Comparison of ENCODE assay signal across 14 mouse cellular contexts in the genomic region with DNA sequence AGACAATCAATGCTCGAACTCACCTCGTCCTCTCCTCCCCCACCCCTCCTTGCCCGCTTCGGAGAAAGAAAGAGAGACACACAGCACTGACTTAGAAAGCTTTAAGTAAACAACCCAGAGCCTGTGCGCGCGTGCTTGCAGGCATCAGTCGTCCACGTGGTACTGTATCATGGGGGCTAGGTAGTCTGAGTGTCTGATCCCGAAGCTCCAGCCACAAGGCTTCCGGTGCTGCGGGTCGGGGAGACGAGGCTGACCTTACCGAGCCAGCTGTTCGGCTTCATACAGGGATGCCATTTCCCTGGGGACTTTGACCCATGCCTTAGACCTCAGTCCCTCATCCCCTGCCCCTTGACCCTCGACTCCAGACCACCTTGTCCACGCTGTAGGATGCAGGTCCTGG. TPM values are rescaled to one million over a fixed set of nuclear protein-coding genes. Genes with fewer than 3 reads are reported as not detected.
DNase-seq lines count a peak whose midpoint lies in the region; ATAC-seq lines count a peak whose summit lies in the region.
"Had no signal": no experiment of that assay in that cellular context is flagged by ENCODE, and none has a peak within 500 bp of the region (broad histone marks: within the 10 kb centered on the region; RNA-seq: fewer than 3 reads in every experiment).

No protein-coding gene starts in this region.

- H3K4me1 ChIP-seq in heart, embryonic 13.5 days = peaks cover 44% of the 10 kb centered on the region
- H3K4me1 ChIP-seq in midbrain, embryonic 10.5 days = peaks cover 50% of the 10 kb centered on the region
- peaks cover 34% of the 10 kb centered on the region for H3K4me1 ChIP-seq in midbrain, embryonic 15.5 days
- peaks cover 26% of the 10 kb centered on the region for H3K4me1 ChIP-seq in intestine, embryonic 14.5 days (replicated peaks; ENCODE audit: control insufficient read depth, insufficient read depth, low read length)
- H3K4me1 ChIP-seq in neural tube, embryonic 12.5 days = peaks cover 23% of the 10 kb centered on the region

- no peak overlapping the region; the same call in 1 of the 2 replicates for H3K9ac ChIP-seq in heart, embryonic 13.5 days
- no peak overlapping the region for H3K9ac ChIP-seq in midbrain, embryonic 15.5 days
- no peak overlapping the region for H3K9ac ChIP-seq in intestine, embryonic 14.5 days (ENCODE audit: low read length)
- no peak overlapping the region; the same call in 1 of the 2 replicates for H3K9ac ChIP-seq in neural tube, embryonic 12.5 days

- H3K27ac ChIP-seq in heart, embryonic 13.5 days (replicated peaks) = no peak overlapping the region
- no peak overlapping the region for H3K27ac ChIP-seq in midbrain, embryonic 10.5 days (replicated peaks)
- H3K27ac ChIP-seq in midbrain, embryonic 15.5 days = no peak overlapping the region
- H3K27ac ChIP-seq in intestine, embryonic 14.5 days (ENCODE audit: low read depth) = no peak overlapping the region
- H3K27ac ChIP-seq in neural tube, embryonic 12.5 days = no peak overlapping the region

- 4% methylated on average over 18 of the region's 18 CpGs for WGBS in heart, embryonic 13.5 days
- 4% methylated on average over 18 of the region's 18 CpGs for WGBS in midbrain, embryonic 10.5 days
- WGBS in midbrain, embryonic 15.5 days = 5% methylated on average over 18 of the region's 18 CpGs
- 3% methylated on average over 18 of the region's 18 CpGs for WGBS in intestine, embryonic 14.5 days
- WGBS in neural tube, embryonic 12.5 days = 7% methylated on average over 18 of the region's 18 CpGs

- intact Hi-C loops in left cerebral cortex, postnatal 14 days (cut with DNase I) = no loop called here

- peak overlapping the region; percentile 24 for H3K4me2 ChIP-seq in heart, embryonic 13.5 days
- H3K4me2 ChIP-seq in midbrain, embryonic 15.5 days = no peak overlapping the region
- peak overlapping the region; percentile 29 for H3K4me2 ChIP-seq in intestine, embryonic 14.5 days (ENCODE audit: low read length)
- H3K4me2 ChIP-seq in neural tube, embryonic 12.5 days (replicated peaks) = peak overlapping the region; percentile 10; the same call in 1 of the 2 replicates

- DNase-seq in heart, adult 18-20 months = no peak
- no peak for DNase-seq in midbrain, embryonic 10.5 days (ENCODE audit: low spot score)
- DNase-seq in intestine, embryonic 14.5 days (ENCODE audit: low spot score) = no peak
- no peak for DNase-seq in left cerebral cortex, postnatal 14 days (ENCODE audit: low spot score in 2 of 2)
- no peak for DNase-seq in Muller cell, postnatal 12 days (ENCODE audit: inconsistent ontology term)
- DNase-seq: gastrocnemius, postnatal 25 days; spleen, adult 18-20 months had no signal

- no peak overlapping the region for H3K4me3 ChIP-seq in heart, embryonic 13.5 days
- peak overlapping the region; percentile 24 for H3K4me3 ChIP-seq in midbrain, embryonic 10.5 days
- no peak overlapping the region for H3K4me3 ChIP-seq in midbrain, embryonic 15.5 days
- no peak overlapping the region; the same call in 1 of the 2 replicates for H3K4me3 ChIP-seq in intestine, embryonic 14.5 days (ENCODE audit: low read depth, low read length)
- no peak overlapping the region for H3K4me3 ChIP-seq in neural tube, embryonic 12.5 days

- no peak for ATAC-seq in heart, embryonic 13.5 days (ENCODE audit: extremely low read depth, insufficient number of reproducible peaks, low FRiP score, low TSS enrichment)
- ATAC-seq in midbrain, embryonic 15.5 days (replicated peaks) = no peak
- ATAC-seq in intestine, embryonic 14.5 days (replicated peaks; ENCODE audit: low FRiP score, low TSS enrichment, low read depth) = no peak
- no peak for ATAC-seq in neural tube, embryonic 12.5 days (ENCODE audit: low FRiP score, low read depth)

- peaks cover 67% of the 10 kb centered on the region for H3K27me3 ChIP-seq in heart, embryonic 13.5 days (replicated peaks)
- peaks cover 76% of the 10 kb centered on the region for H3K27me3 ChIP-seq in midbrain, embryonic 10.5 days (ENCODE audit: low read depth, poor library complexity, severe bottlenecking)
- peaks cover 42% of the 10 kb centered on the region for H3K27me3 ChIP-seq in midbrain, embryonic 15.5 days (replicated peaks)
- peaks cover 46% of the 10 kb centered on the region for H3K27me3 ChIP-seq in intestine, embryonic 14.5 days (replicated peaks; ENCODE audit: control insufficient read depth, insufficient read depth, low read length)
- H3K27me3 ChIP-seq in neural tube, embryonic 12.5 days (replicated peaks) = peaks cover 46% of the 10 kb centered on the region

- peaks cover 5% of the 10 kb centered on the region for H3K36me3 ChIP-seq in heart, embryonic 13.5 days
- peaks cover 6% of the 10 kb centered on the region for H3K36me3 ChIP-seq in midbrain, embryonic 10.5 days
- H3K36me3 ChIP-seq in midbrain, embryonic 15.5 days (replicated peaks) = no peaks in the 10 kb centered on the region
- H3K36me3 ChIP-seq in intestine, embryonic 14.5 days (ENCODE audit: control insufficient read depth, insufficient read depth, low read length) = peaks cover 4% of the 10 kb centered on the region; the same call in 1 of the 2 replicates
- H3K36me3 ChIP-seq in neural tube, embryonic 12.5 days = peaks cover 3% of the 10 kb centered on the region

- H3K9me3 ChIP-seq in heart, embryonic 13.5 days = no peaks in the 10 kb centered on the region
- H3K9me3 ChIP-seq in midbrain, embryonic 10.5 days (replicated peaks) = no peaks in the 10 kb centered on the region
- no peaks in the 10 kb centered on the region for H3K9me3 ChIP-seq in midbrain, embryonic 15.5 days
- H3K9me3 ChIP-seq in intestine, embryonic 14.5 days (ENCODE audit: control insufficient read depth, low read length) = no peaks in the 10 kb centered on the region
- no peaks in the 10 kb centered on the region for H3K9me3 ChIP-seq in neural tube, embryonic 12.5 days

RNA-seq across cellular contexts. Expression of gene Tymp, which starts 0.5 kb away (rescaled TPM):
- polyA plus RNA-seq in heart, embryonic 13.5 days (2015; fragmentation: Nextera tagmentation; extraction: Ambion mirVana) = 0.99 and 1.0 TPM in 2 replicates
- under 1 TPM; 0.49 to 0.50 TPM for total RNA-seq in heart, adult 18-20 months (2021)
- polyA plus RNA-seq in midbrain, embryonic 10.5 days (2016; fragmentation: Nextera tagmentation; extraction: Ambion mirVana) = 1.5 and 1.6 TPM in 2 replicates
- 2.1 and 2.7 TPM in 2 replicates for polyA plus RNA-seq in midbrain, embryonic 15.5 days (2015; fragmentation: Nextera tagmentation; extraction: Ambion mirVana)
- polyA plus RNA-seq in intestine, embryonic 14.5 days (2014; fragmentation: Nextera tagmentation; extraction: Ambion mirVana) = 1.2 and 1.5 TPM in 2 replicates
- 1.6 and 1.7 TPM in 2 replicates for polyA plus RNA-seq in neural tube, embryonic 12.5 days (2016; fragmentation: Nextera tagmentation; extraction: Ambion mirVana)
- total RNA-seq in left cerebral cortex, postnatal 14 days (2021) = 1 to 10 TPM; 1.5 to 1.7 TPM
- total RNA-seq: megakaryocyte-erythroid progenitor cell, adult 5-6 weeks had no signal

RNA-seq across cellular contexts. Expression of gene Odf3b, which starts 1.7 kb away (rescaled TPM):
- polyA plus RNA-seq in heart, embryonic 13.5 days (2015; fragmentation: Nextera tagmentation; extraction: Ambion mirVana) = 0.28 and 0.76 TPM in 2 replicates
- total RNA-seq in heart, adult 18-20 months (2021) = 1 to 10 TPM in 1 of 2 experiments, under 1 TPM in 1; 0.72 to 1.7 TPM
- polyA plus RNA-seq in midbrain, embryonic 10.5 days (2016; fragmentation: Nextera tagmentation; extraction: Ambion mirVana) = 0.11 and 0.99 TPM in 2 replicates
- polyA plus RNA-seq in midbrain, embryonic 15.5 days (2015; fragmentation: Nextera tagmentation; extraction: Ambion mirVana) = 3.4 and 4.3 TPM in 2 replicates
- polyA plus RNA-seq in intestine, embryonic 14.5 days (2014; fragmentation: Nextera tagmentation; extraction: Ambion mirVana) = 0.34 TPM in 1 of 2 replicates, not detected in the other
- polyA plus RNA-seq in neural tube, embryonic 12.5 days (2016; fragmentation: Nextera tagmentation; extraction: Ambion mirVana) = 0.30 and 0.54 TPM in 2 replicates
- total RNA-seq in left cerebral cortex, postnatal 14 days (2021) = 1 to 10 TPM in 1 of 2 experiments, under 1 TPM in 1; 0.35 to 1.0 TPM
- total RNA-seq: neutrophil, adult 5-6 weeks had no signal

RNA-seq across cellular contexts. Expression of gene Sco2, which starts 3.7 kb away (rescaled TPM):
- polyA plus RNA-seq in heart, embryonic 13.5 days (2015; fragmentation: Nextera tagmentation; extraction: Ambion mirVana) = 7.1 and 7.2 TPM in 2 replicates
- 10 to 100 TPM; 29.0 to 30.9 TPM for total RNA-seq in heart, adult 18-20 months (2021)
- 6.4 and 7.1 TPM in 2 replicates for polyA plus RNA-seq in midbrain, embryonic 10.5 days (2016; fragmentation: Nextera tagmentation; extraction: Ambion mirVana)
- 15.7 and 15.8 TPM in 2 replicates for polyA plus RNA-seq in midbrain, embryonic 15.5 days (2015; fragmentation: Nextera tagmentation; extraction: Ambion mirVana)
- polyA plus RNA-seq in intestine, embryonic 14.5 days (2014; fragmentation: Nextera tagmentation; extraction: Ambion mirVana) = 12.3 and 14.6 TPM in 2 replicates
- polyA plus RNA-seq in neural tube, embryonic 12.5 days (2016; fragmentation: Nextera tagmentation; extraction: Ambion mirVana) = 7.8 and 8.8 TPM in 2 replicates
- 10 to 100 TPM; 25.6 to 26.0 TPM for total RNA-seq in left cerebral cortex, postnatal 14 days (2021)

RNA-seq across cellular contexts. Expression of gene Klhdc7b, which starts 7.4 kb away (rescaled TPM):
- polyA plus RNA-seq in heart, embryonic 13.5 days (2015; fragmentation: Nextera tagmentation; extraction: Ambion mirVana) = 0.04 TPM in 1 of 2 replicates, not detected in the other
- not detected for total RNA-seq in heart, adult 18-20 months (2021)
- not detected in 2 replicates for polyA plus RNA-seq in midbrain, embryonic 10.5 days (2016; fragmentation: Nextera tagmentation; extraction: Ambion mirVana)
- 0.05 TPM in 1 of 2 replicates, not detected in the other for polyA plus RNA-seq in midbrain, embryonic 15.5 days (2015; fragmentation: Nextera tagmentation; extraction: Ambion mirVana)
- polyA plus RNA-seq in intestine, embryonic 14.5 days (2014; fragmentation: Nextera tagmentation; extraction: Ambion mirVana) = not detected in 2 replicates
- not detected in 2 replicates for polyA plus RNA-seq in neural tube, embryonic 12.5 days (2016; fragmentation: Nextera tagmentation; extraction: Ambion mirVana)
- under 1 TPM; 0.19 to 0.44 TPM for total RNA-seq in left cerebral cortex, postnatal 14 days (2021)
- total RNA-seq: gastrocnemius, postnatal 25 days; megakaryocyte-erythroid progenitor cell, adult 5-6 weeks; neutrophil, adult 5-6 weeks had no signal
- polyA plus RNA-seq: limb, embryonic 14.5 days; urinary bladder, adult 2 months had no signal

RNA-seq across cellular contexts. Expression of gene Ncaph2, which starts 21.8 kb away (rescaled TPM):
- polyA plus RNA-seq in heart, embryonic 13.5 days (2015; fragmentation: Nextera tagmentation; extraction: Ambion mirVana) = 94.1 and 109 TPM in 2 replicates
- total RNA-seq in heart, adult 18-20 months (2021) = 10 to 100 TPM; 50.7 to 62.9 TPM
- polyA plus RNA-seq in midbrain, embryonic 10.5 days (2016; fragmentation: Nextera tagmentation; extraction: Ambion mirVana) = 191 and 197 TPM in 2 replicates
- 115 and 121 TPM in 2 replicates for polyA plus RNA-seq in midbrain, embryonic 15.5 days (2015; fragmentation: Nextera tagmentation; extraction: Ambion mirVana)
- 157 and 170 TPM in 2 replicates for polyA plus RNA-seq in intestine, embryonic 14.5 days (2014; fragmentation: Nextera tagmentation; extraction: Ambion mirVana)
- polyA plus RNA-seq in neural tube, embryonic 12.5 days (2016; fragmentation: Nextera tagmentation; extraction: Ambion mirVana) = 133 and 139 TPM in 2 replicates
- 10 to 100 TPM; 80.2 to 81.3 TPM for total RNA-seq in left cerebral cortex, postnatal 14 days (2021)
